Mouse (Mus musculus): Measurements from ENCODE around the gene Kmt2d. TPM values are rescaled to one million over a fixed set of nuclear protein-coding genes. Genes with fewer than 3 reads are reported as not detected.

Kmt2d gene
- polyA plus RNA-seq, 1 experiment from 2014 or later: 8.7 TPM

GRCm38 (mm10) chr15:98845149-98845548 is 25.9 kb downstream of the Kmt2d start:
- ATAC-seq (no peak), DNase-seq (ENCODE audit: low spot score) (no peak)
- Histone ChIP-seq H3K27me3 (replicated peaks; ENCODE audit: insufficient read depth, low read length) (no peaks in the 10 kb centered on the region), H3K4me2 (replicated peaks; ENCODE audit: low read depth, low read length) (no peak overlapping the region), H3K4me3 (ENCODE audit: low read depth, low read length) (no peak overlapping the region), H3K9me3 (ENCODE audit: low read length) (no peaks in the 10 kb centered on the region), H3K36me3 (ENCODE audit: insufficient read depth, low read length) (peaks cover 77% of the 10 kb centered on the region), H3K27ac (ENCODE audit: low read length) (no peak overlapping the region), H3K4me1 (ENCODE audit: insufficient read depth, low read depth, low read length) (no peaks in the 10 kb centered on the region), H3K9ac (replicated peaks; ENCODE audit: low read depth) (no peak overlapping the region)
- no peak for TF ChIP-seq CTCF (IDR thresholded peaks at IDR 0.05)
- TF ChIP-seq EP300 (IDR thresholded peaks at IDR 0.05): no peak
- 96% methylated on average over 2 of the region's 2 CpGs for WGBS

DNA sequence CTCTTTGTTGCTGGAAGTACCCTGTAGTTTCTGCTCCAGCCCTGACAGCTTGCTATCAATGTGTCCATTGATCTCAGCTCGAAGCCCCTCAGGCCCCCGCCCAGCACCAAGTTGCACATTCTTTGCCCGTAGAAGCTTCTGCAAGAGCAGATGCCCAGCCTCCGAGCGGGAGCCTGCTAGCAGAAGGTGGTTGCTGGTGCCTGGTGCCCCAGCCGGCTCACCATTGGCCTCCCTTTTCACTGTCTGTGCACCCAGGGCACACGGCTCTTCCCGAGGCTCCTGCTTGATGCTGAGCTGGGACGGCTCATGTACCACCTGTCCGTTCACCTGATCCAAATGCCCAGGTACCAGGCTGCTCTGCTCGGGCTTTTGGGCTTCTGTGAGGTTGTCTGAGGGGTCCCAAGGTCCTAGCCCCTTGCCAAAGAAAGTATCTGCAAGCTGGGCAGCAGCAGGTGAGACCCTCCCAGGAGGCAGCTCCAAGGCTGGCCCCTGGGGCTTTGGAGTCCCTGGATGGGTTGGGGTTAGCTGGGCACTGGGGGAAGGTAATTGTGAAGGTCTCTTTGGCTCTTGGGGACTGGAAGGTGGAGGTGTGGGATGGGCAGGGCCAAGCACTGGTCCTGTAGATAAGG is 27.3 kb downstream of the Kmt2d start:
- H3K27ac ChIP-seq (ENCODE audit: low read length): no peak overlapping the region
- no peaks in the 10 kb centered on the region for H3K4me1 ChIP-seq (ENCODE audit: insufficient read depth, low read depth, low read length)
- no peak overlapping the region for H3K4me3 ChIP-seq (ENCODE audit: low read depth, low read length)
- no peaks in the 10 kb centered on the region for H3K27me3 ChIP-seq (replicated peaks; ENCODE audit: insufficient read depth, low read length)
- H3K36me3 ChIP-seq (ENCODE audit: insufficient read depth, low read length): peaks cover 79% of the 10 kb centered on the region
- no peak for DNase-seq (ENCODE audit: low spot score)
- H3K9ac ChIP-seq (replicated peaks; ENCODE audit: low read depth): no peak overlapping the region
- TF ChIP-seq EP300 (IDR thresholded peaks at IDR 0.05) (no peak), CTCF (IDR thresholded peaks at IDR 0.05) (no peak)
- H3K4me2 ChIP-seq (replicated peaks; ENCODE audit: low read depth, low read length): no peak overlapping the region
- ATAC-seq: no peak
- WGBS: 88% methylated on average over 11 of the region's 11 CpGs
- no peaks in the 10 kb centered on the region for H3K9me3 ChIP-seq (ENCODE audit: low read length)

- TF ChIP-seq CTCF (IDR thresholded peaks at IDR 0.05) (no peak), EP300 (IDR thresholded peaks at IDR 0.05) (no peak)
- Histone ChIP-seq H3K4me3 (ENCODE audit: low read depth, low read length) (no peak overlapping the region), H3K36me3 (ENCODE audit: insufficient read depth, low read length) (peaks cover 81% of the 10 kb centered on the region), H3K4me2 (replicated peaks; ENCODE audit: low read depth, low read length) (no peak overlapping the region), H3K27ac (ENCODE audit: low read length) (no peak overlapping the region), H3K27me3 (replicated peaks; ENCODE audit: insufficient read depth, low read length) (no peaks in the 10 kb centered on the region), H3K4me1 (ENCODE audit: insufficient read depth, low read depth, low read length) (no peaks in the 10 kb centered on the region), H3K9me3 (ENCODE audit: low read length) (no peaks in the 10 kb centered on the region), H3K9ac (replicated peaks; ENCODE audit: low read depth) (no peak overlapping the region)
- 90% methylated on average over 30 of the region's 30 CpGs for WGBS
- ATAC-seq (no peak), DNase-seq (ENCODE audit: low spot score) (no peak)
Observed at GRCm38 (mm10) chr15:98839671-98840585, 31.1 kb downstream of the Kmt2d start.

DNA sequence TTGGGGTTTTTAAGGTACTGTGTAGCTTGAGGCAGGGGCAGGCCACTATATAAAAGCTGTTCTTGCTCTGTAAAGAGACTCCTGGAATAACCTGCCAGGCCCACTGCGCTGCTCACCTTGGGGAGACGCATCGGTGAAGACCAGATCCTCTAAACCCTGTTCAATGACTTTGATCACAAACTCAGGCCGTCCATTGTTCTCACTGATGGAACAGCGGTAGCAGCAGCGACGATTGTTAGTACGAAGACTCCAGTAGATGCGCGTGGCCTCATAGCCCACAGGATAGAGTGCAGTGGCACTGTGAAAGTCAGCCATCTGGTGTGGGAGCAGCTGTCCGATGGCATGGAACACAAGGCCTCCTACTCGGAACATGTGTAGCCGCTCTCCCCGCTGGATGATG is 31.8 kb downstream of the Kmt2d start:
- H3K9me3 ChIP-seq (ENCODE audit: low read length): no peaks in the 10 kb centered on the region
- no peaks in the 10 kb centered on the region for H3K4me1 ChIP-seq (ENCODE audit: insufficient read depth, low read depth, low read length)
- H3K4me2 ChIP-seq (replicated peaks; ENCODE audit: low read depth, low read length): no peak overlapping the region
- H3K9ac ChIP-seq (replicated peaks; ENCODE audit: low read depth): no peak overlapping the region
- TF ChIP-seq EP300 (IDR thresholded peaks at IDR 0.05) (no peak), CTCF (IDR thresholded peaks at IDR 0.05) (no peak)
- H3K36me3 ChIP-seq (ENCODE audit: insufficient read depth, low read length): peaks cover 81% of the 10 kb centered on the region
- ATAC-seq: no peak
- H3K27ac ChIP-seq (ENCODE audit: low read length): no peak overlapping the region
- H3K27me3 ChIP-seq (replicated peaks; ENCODE audit: insufficient read depth, low read length): no peaks in the 10 kb centered on the region
- H3K4me3 ChIP-seq (ENCODE audit: low read depth, low read length): no peak overlapping the region
- 93% methylated on average over 14 of the region's 14 CpGs for WGBS
- DNase-seq (ENCODE audit: low spot score): no peak

GRCm38 (mm10) chr15:98837743-98838103 is 33.3 kb downstream of the Kmt2d start:
- no peak for DNase-seq (ENCODE audit: low spot score)
- Histone ChIP-seq H3K9me3 (ENCODE audit: low read length) (no peaks in the 10 kb centered on the region), H3K9ac (replicated peaks; ENCODE audit: low read depth) (no peak overlapping the region), H3K4me2 (replicated peaks; ENCODE audit: low read depth, low read length) (no peak overlapping the region), H3K4me3 (ENCODE audit: low read depth, low read length) (no peak overlapping the region), H3K27me3 (replicated peaks; ENCODE audit: insufficient read depth, low read length) (no peaks in the 10 kb centered on the region), H3K27ac (ENCODE audit: low read length) (no peak overlapping the region), H3K36me3 (ENCODE audit: insufficient read depth, low read length) (peaks cover 75% of the 10 kb centered on the region), H3K4me1 (ENCODE audit: insufficient read depth, low read depth, low read length) (no peaks in the 10 kb centered on the region)
- 73% methylated on average over 4 of the region's 4 CpGs for WGBS
- no peak for ATAC-seq
- TF ChIP-seq EP300 (IDR thresholded peaks at IDR 0.05) (no peak), CTCF (IDR thresholded peaks at IDR 0.05) (no peak)

DNA sequence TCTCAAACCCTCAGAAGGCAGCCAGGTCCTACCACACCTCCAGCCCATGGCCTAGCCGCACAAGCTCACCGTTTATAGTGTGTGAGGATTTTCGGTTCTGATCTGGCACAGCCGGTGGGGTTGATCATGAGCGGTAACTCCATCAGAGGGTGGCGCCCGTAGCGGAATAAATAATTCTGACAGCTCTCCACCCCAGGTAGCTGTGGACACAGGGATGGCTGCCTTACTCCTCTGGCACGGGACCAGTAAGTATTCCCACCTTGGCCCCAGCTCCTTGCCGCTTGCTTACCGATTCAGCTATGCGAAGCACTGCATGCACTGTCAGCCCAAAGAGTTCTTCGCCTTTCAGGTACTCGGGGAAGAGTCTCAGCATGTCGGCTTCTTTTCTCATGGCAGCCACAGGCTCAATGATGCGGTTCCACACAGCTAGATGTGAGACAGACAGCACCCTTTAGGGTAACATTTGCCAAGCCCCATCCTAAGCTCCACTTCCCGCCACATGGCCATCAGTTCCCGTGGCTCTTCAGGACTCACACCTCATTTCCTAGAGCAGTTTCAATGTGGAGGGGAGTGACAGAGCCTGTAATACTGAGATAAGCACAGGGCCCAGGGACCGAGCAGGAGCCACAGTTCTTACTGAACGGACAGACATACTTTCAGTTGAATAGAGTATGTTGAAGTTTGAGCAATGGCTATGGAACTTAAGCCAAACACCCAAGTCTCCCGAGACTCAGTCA is 33.8 kb downstream of the Kmt2d start:
- TF ChIP-seq EP300 (IDR thresholded peaks at IDR 0.05) (no peak), CTCF (IDR thresholded peaks at IDR 0.05) (no peak)
- ATAC-seq: no peak
- WGBS: 88% methylated on average over 21 of the region's 21 CpGs

More for the DNA sequence above, 33.8 kb downstream of the Kmt2d start:
- Histone ChIP-seq H3K36me3 (ENCODE audit: insufficient read depth, low read length) (peaks cover 74% of the 10 kb centered on the region), H3K4me2 (replicated peaks; ENCODE audit: low read depth, low read length) (no peak overlapping the region), H3K9ac (replicated peaks; ENCODE audit: low read depth) (no peak overlapping the region), H3K27ac (ENCODE audit: low read length) (no peak overlapping the region), H3K4me3 (ENCODE audit: low read depth, low read length) (no peak overlapping the region), H3K27me3 (replicated peaks; ENCODE audit: insufficient read depth, low read length) (no peaks in the 10 kb centered on the region), H3K4me1 (ENCODE audit: insufficient read depth, low read depth, low read length) (no peaks in the 10 kb centered on the region), H3K9me3 (ENCODE audit: low read length) (no peaks in the 10 kb centered on the region)
- no peak for DNase-seq (ENCODE audit: low spot score)
